Mouse (Mus musculus): ENCODE results near the gene Ammecr1. TPM values are rescaled to one million over a fixed set of nuclear protein-coding genes. Genes with fewer than 3 reads are reported as not detected.

Gene Ammecr1
- polyA plus RNA-seq (2014; fragmentation: Illumina TruSeq; extraction: RNeasy Lipid Tissue Mini Kit (QIAGEN cat#74804)): 98.6 TPM

GRCm38 (mm10) chrX:142966008-142966966, at the start of gene Ammecr1:
Gene Ammecr1 (minus strand): TSS chrX:142966728.

Other genes with a start within 250 kb of the Ammecr1 start
- gene Rtl9, start 132.9 kb upstream of the Ammecr1 start, polyA plus RNA-seq (2014; fragmentation: Illumina TruSeq; extraction: RNeasy Lipid Tissue Mini Kit (QIAGEN cat#74804)): not detected